Mouse (Mus musculus): ENCODE measurements around the gene Timm8b. TPM values are rescaled to one million over a fixed set of nuclear protein-coding genes. Genes with fewer than 3 reads are reported as not detected.

Gene Timm8b
- total RNA-seq, 1 experiment from 2014 or later: 107 TPM

Other genes starting within 250 kb of the Timm8b start
- not detected in 3 replicates for gene Plet1, start 109.4 kb upstream of the Timm8b start, total RNA-seq (2017)
- gene Pts, start 75.2 kb upstream of the Timm8b start, total RNA-seq (2017): 81.1 to 126 TPM (median 108 TPM) in 3 replicates
- 8.6 to 26.9 TPM (median 10.2 TPM) in 3 replicates for gene Il18, start 49.1 kb upstream of the Timm8b start, total RNA-seq (2017)
- 1.1 to 1.9 TPM (median 1.5 TPM) in 3 replicates for gene Bco2, start 48.7 kb upstream of the Timm8b start, total RNA-seq (2017)
- gene Tex12, start 42.6 kb upstream of the Timm8b start, total RNA-seq (2017): not detected in 3 replicates
- gene Sdhd, start 98 bp upstream of the Timm8b start, total RNA-seq (2017): 89.9 to 129 TPM (median 106 TPM) in 3 replicates
- 2.2 TPM in 1 of 3 replicates, not detected in the others for gene Pih1d2, start 13.4 kb downstream of the Timm8b start, total RNA-seq (2017)
- gene Nkapd1, start 13.6 kb downstream of the Timm8b start, total RNA-seq (2017): 22.0 to 44.9 TPM (median 38.8 TPM) in 3 replicates
- gene Dlat, start 55.9 kb downstream of the Timm8b start, total RNA-seq (2017): 19.0 to 26.5 TPM (median 26.5 TPM) in 3 replicates
- gene Dixdc1, start 135.6 kb downstream of the Timm8b start, total RNA-seq (2017): 0.39 to 0.57 TPM in 2 of 3 replicates, not detected in the other
- not detected in 3 replicates for gene 2310030G06Rik, start 142.6 kb downstream of the Timm8b start, total RNA-seq (2017)
- not detected in 3 replicates for gene Cryab, start 147.4 kb downstream of the Timm8b start, total RNA-seq (2017)
- not detected in 3 replicates for gene Hspb2, start 148.4 kb downstream of the Timm8b start, total RNA-seq (2017)
- 6.5 to 16.5 TPM (median 8.1 TPM) in 3 replicates for gene Fdxacb1, start 164.3 kb downstream of the Timm8b start, total RNA-seq (2017)
- 10.3 to 16.5 TPM (median 11.1 TPM) in 3 replicates for gene Alg9, start 171.1 kb downstream of the Timm8b start, total RNA-seq (2017)
- gene 1110032A03Rik, start 171.6 kb downstream of the Timm8b start, total RNA-seq (2017): 13.2 to 26.7 TPM (median 16.7 TPM) in 3 replicates
- 19.3 to 41.0 TPM (median 25.7 TPM) in 3 replicates for gene Ppp2r1b, start 241.4 kb downstream of the Timm8b start, total RNA-seq (2017)

Measured in monocyte, adult 5-6 weeks (primary cell).